Mouse (Mus musculus) ES-E14 (cell line): ENCODE results near the gene Lmntd1. TPM values are rescaled to one million over a fixed set of nuclear protein-coding genes. Genes with fewer than 3 reads are reported as not detected.

Experiments used
- DNase-seq: peaks from one replicate; pipeline ENCODE4 v3.0.0-alpha.2; 2013; ENCODE audit warnings: low read depth, low spot score
- H3K27ac ChIP-seq: 2 replicates; pipeline ENCODE4 v1.5.1; 2012; ENCODE audit warnings: low read depth, mild to moderate bottlenecking, low read length, moderate library complexity, mixed read lengths; ENCODE audit not compliant: poor library complexity, insufficient read depth, severe bottlenecking
- H3K36me3 ChIP-seq: 2 replicates; pipeline ENCODE4 v1.6.1; 2012; ENCODE audit warnings: mild to moderate bottlenecking, low read length, moderate library complexity, mixed read lengths; ENCODE audit not compliant: control insufficient read depth, poor library complexity, insufficient read depth, severe bottlenecking
- H3K4me1 ChIP-seq, 2 experiments: fragments of 150-350 bp in 1 of 2; sonication (generic) in 1 of 2; 2 replicates each; pipeline ENCODE4 v1.6.1; 2012; ENCODE audit warnings: low read length in 2 of 2, mild to moderate bottlenecking in 1 of 2, mixed read lengths in 1 of 2; ENCODE audit not compliant: control insufficient read depth in 2 of 2, insufficient read depth in 2 of 2, poor library complexity in 1 of 2
- H3K4me3 ChIP-seq, 2 experiments: fragments of 150-350 bp in 1 of 2; sonication (generic) in 1 of 2; 2 replicates each; pipeline ENCODE4 v1.5.1; 2012; ENCODE audit warnings: low read length in 2 of 2, low read depth in 1 of 2, mild to moderate bottlenecking in 1 of 2, mixed read lengths in 1 of 2; ENCODE audit not compliant: insufficient read depth in 1 of 2, poor library complexity in 1 of 2, severe bottlenecking in 1 of 2
- H3K9ac ChIP-seq: 2 replicates; pipeline ENCODE4 v1.6.1; 2012; ENCODE audit warnings: low read depth, mild to moderate bottlenecking, low read length, mixed read lengths; ENCODE audit not compliant: poor library complexity, insufficient read depth, severe bottlenecking
- H3K9me3 ChIP-seq: fragments of 150-350 bp; sonication (generic); 2 replicates; pipeline ENCODE4 v1.6.1; 2012; ENCODE audit warnings: low read depth, mild to moderate bottlenecking, low read length; ENCODE audit not compliant: control insufficient read depth, insufficient read depth
- CHD2 ChIP-seq: IDR thresholded peaks from 2 replicates; pipeline ENCODE4 v1.6.1; 2014; ENCODE audit warnings: mild to moderate bottlenecking, low read depth, low read length, inconsistent platforms
- HCFC1 ChIP-seq: IDR thresholded peaks from 2 replicates; pipeline ENCODE4 v1.6.1; 2012; ENCODE audit warnings: low read length, inconsistent platforms, borderline replicate concordance; ENCODE audit not compliant: insufficient read depth
- MAFK ChIP-seq: IDR thresholded peaks from 2 replicates; pipeline ENCODE4 v1.6.1; 2014; ENCODE audit warnings: mild to moderate bottlenecking, low read depth, low read length, inconsistent platforms; ENCODE audit not compliant: insufficient read depth
- ZC3H11A ChIP-seq: IDR thresholded peaks from 2 replicates; pipeline ENCODE4 v1.6.1; 2012; ENCODE audit warnings: low read depth, mild to moderate bottlenecking, inconsistent platforms, low read length, borderline replicate concordance
- ZNF384 ChIP-seq: IDR thresholded peaks from 2 replicates; pipeline ENCODE4 v1.6.1; 2012; ENCODE audit warnings: low read depth, low read length, inconsistent platforms
- in situ Hi-C, 2 experiments: fragments of 600-800 bp; cut with MboI; formaldehyde crosslinking; loops; one replicate each; pipeline ENCODE4 v1.15.1; 2025; ENCODE audit warnings: low sequenced_read_pairs in 2 of 2, inconsistent platforms in 1 of 2; ENCODE audit not compliant: unreplicated experiment in 2 of 2
- total RNA-seq: library from RNA; depleted of rRNA; stranded (reverse); fragments of 300-350 nt; gene quantifications from 2 replicates; pipeline ENCODE4 v1.2.3, GENCODE M21; 2012

The Lmntd1 gene
- total RNA-seq, 1 experiment: not detected

DNA sequence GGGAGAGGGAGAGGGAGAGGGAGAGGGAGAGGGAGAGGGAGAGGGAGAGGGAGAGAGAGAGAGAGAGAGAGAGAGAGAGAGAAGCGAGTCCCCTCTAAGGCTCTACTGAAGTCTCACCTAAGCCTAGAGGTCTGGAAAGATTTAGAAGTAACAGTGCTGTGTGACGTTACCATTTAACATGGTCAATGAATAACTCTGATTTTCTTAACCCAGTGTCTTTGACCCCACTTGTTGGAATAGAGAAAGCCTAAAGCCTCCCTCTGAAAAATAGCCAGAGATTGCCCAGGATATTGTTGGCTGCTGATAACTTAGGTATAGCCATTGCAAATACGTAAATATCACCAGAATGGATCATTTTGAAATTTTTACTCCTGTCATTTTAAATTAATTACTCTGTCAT, 34.4 kb downstream of the Lmntd1 start:
- Histone ChIP-seq H3K9ac (no peak overlapping the region), H3K9me3 (no peaks in the 10 kb centered on the region), H3K4me1 (no peaks in the 10 kb centered on the region), H3K27ac (no peak overlapping the region), H3K36me3 (no peaks in the 10 kb centered on the region), H3K4me3 (no peak overlapping the region)
- in situ Hi-C loops: no loop called here
- DNase-seq: no peak
- TF ChIP-seq MAFK (no peak), ZNF384 (no peak), CHD2 (no peak), HCFC1 (no peak), ZC3H11A (no peak)

DNA sequence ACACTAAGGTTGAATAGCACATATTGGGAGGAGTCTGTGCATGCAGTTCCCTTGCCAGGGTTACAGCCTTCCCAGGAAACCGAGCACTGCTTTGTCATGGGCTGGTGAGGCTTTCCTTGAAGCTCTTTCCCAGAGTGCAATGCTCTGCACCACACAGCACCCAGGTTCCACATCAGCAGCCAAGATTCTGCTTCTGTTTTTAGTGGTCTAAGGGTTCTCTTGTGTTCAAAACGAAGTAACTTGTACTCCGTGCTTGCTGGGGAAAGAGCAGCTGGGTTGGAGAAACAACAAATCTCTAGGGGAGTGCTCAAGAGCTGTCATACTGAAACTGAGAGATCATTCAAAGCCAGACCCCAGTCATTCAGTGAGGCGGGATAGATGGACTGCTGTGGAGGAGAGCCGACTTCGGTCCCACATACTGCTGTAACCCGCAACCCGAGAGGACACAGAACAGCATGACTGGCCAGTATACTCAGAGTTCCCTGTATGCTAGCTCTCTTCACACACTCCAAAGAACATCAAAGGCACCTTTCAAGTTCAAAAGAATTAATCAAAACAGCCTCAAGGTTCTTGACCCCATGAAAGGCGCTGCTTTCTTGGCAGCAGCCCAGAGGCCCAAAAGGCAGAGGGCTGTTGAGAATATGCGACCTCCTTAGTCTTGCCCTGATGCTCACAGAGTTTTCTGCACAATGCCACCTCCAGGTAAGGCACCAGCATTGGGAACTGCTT, 35.5 kb downstream of the Lmntd1 start:
- Histone ChIP-seq H3K27ac (no peak overlapping the region), H3K4me3 (no peak overlapping the region), H3K9me3 (no peaks in the 10 kb centered on the region), H3K4me1 (no peaks in the 10 kb centered on the region), H3K36me3 (no peaks in the 10 kb centered on the region), H3K9ac (no peak overlapping the region)
- DNase-seq: no peak
- in situ Hi-C loops: no loop called here
- TF ChIP-seq CHD2 (no peak), MAFK (no peak), ZC3H11A (no peak), ZNF384 (no peak), HCFC1 (no peak)

DNA sequence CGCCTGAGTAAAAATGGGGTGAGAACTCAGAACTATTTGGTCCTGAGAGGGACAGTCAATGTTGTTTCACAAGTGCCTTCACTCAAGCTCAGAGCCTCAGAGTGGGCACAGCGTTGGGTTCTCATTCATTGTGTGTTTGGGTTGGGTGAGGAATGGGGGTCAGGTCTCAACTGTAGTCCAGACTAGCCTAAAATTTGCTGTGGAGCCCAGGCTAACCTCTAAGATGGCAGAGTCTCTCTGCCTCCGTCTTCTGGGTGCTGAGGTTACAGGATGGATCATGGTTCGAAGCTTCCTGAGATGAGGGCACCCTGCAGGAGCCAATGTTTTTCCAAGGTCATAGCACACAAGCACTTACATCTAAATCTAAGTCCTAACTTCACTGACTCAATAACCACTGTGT, 37.4 kb downstream of the Lmntd1 start:
- in situ Hi-C loops: no loop called here
- Histone ChIP-seq H3K27ac (no peak overlapping the region), H3K4me3 (no peak overlapping the region), H3K4me1 (no peaks in the 10 kb centered on the region), H3K9me3 (no peaks in the 10 kb centered on the region), H3K9ac (no peak overlapping the region), H3K36me3 (no peaks in the 10 kb centered on the region)
- no peak for DNase-seq
- TF ChIP-seq MAFK (no peak), ZC3H11A (no peak), ZNF384 (no peak), CHD2 (no peak), HCFC1 (no peak)

DNA sequence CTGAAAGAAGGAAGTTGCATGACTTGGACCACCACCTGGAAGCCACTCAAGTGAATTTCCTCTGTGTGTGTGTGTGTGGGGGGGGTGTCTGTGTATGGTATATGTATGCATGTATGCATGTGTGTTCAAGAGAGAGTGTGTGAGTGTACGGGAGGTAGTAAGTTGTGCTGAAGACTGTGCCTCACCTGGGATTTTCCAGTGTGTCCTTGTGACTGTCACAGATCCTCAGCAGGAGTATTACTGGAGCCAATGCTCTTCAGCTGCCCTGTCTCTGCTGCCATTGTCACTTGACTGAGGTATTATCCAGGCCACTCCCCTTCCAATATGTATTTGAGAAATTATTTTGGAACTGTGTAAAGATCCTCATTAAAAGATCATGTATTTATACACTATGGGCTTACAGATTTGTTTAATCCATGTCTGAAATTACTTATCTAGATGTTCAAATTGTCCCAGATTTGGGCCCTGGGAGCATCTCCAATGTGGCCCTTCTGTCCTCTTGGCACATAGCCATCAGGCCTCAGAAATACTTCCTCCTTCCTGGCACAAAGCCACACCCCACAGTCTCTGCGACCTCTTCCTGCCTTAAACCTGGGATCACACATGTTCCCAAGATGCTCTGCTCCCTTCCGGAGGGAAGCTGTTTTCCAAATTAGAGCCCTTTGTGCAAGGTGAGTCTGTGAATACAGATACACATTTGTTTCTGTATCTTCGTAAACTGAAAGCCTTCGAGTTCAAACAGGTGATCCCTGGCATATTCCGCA, 40.7 kb downstream of the Lmntd1 start:
- H3K9me3 ChIP-seq: no peaks in the 10 kb centered on the region
- DNase-seq: no peak
- no peak for TF ChIP-seq ZNF384
- TF ChIP-seq CHD2: no peak
- no peak for TF ChIP-seq MAFK
- no peak for TF ChIP-seq ZC3H11A
- H3K4me1 ChIP-seq: no peaks in the 10 kb centered on the region
- in situ Hi-C loops: no loop called here
- no peaks in the 10 kb centered on the region for H3K36me3 ChIP-seq
- no peak overlapping the region for H3K4me3 ChIP-seq
- H3K27ac ChIP-seq: no peak overlapping the region
- H3K9ac ChIP-seq: no peak overlapping the region
